Mouse (Mus musculus): ENCODE results near the gene Fam192a. TPM values are rescaled to one million over a fixed set of nuclear protein-coding genes. Genes with fewer than 3 reads are reported as not detected.

The Fam192a gene
- total RNA-seq, 2 experiments from 2014 or later: 43.8 to 50.1 TPM

DNA sequence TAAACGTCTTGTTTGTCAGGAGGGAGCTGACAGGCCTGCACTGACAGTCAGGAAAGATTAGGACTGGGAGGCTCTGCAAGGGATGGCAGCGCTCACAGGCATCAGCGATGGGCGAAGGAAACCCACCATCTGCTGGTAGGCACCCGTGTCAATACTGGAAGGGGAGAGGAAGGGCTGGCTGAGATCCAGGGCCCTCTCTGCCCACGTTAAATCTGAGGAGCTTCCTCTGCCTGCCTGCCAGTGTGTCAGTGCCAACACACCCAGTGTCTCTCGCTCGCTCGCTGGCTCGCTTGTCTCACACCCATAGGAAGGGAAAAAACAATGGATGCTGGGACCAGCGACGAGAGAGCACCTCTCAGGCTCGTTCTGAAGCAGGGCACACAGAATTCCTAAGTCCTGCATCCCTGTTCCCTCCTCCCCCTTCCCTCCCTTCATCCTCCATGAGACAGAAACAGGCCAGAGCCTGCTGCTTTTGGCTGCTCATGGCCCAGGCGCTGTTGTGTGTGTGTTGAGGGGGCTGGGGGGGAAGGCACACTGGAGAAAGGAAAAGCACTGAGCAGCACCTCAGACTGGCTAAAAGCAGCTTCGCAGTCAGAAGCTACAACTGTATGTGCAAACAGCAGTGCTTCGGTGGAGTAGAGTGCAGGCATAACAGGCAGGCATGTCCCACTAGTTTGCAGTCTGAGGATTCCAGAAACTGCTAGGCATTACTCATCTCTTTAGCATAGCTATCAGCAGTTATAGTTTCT, 27.5 kb downstream of the Fam192a start:
- DNase-seq (ENCODE audit: low spot score in 2 of 2): no peak

GRCm38 (mm10) chr8:94571896-94572295, 29.9 kb downstream of the Fam192a start:
- no peak for DNase-seq (ENCODE audit: low spot score in 2 of 2)

GRCm38 (mm10) chr8:94569419-94569818, 32.4 kb downstream of the Fam192a start:
- DNase-seq (ENCODE audit: low spot score in 2 of 2): no peak

DNA sequence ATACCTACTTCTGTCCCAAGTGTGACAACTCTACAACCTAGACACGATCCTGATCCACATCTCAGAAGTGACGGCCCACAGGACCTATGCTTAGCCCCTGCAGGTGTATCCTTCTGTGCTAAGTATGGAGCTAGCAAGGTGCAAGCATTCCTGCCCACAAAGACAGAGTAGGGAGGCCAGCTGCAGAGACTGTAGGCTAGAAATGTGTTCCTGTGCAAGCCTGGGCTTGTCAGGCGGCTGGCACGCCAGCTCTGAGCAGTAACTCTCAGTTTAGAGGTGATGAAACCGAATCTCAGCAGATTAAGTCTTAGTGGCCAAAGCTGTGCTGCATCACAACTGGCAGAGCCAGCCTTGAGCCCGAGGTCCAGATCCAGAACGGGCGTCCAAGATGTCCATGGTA, 33.7 kb downstream of the Fam192a start:
- no peak for DNase-seq (ENCODE audit: low spot score in 2 of 2)

GRCm38 (mm10) chr8:94567159-94567849, 34.5 kb downstream of the Fam192a start:
- DNase-seq (ENCODE audit: low spot score in 2 of 2): no peak

DNA sequence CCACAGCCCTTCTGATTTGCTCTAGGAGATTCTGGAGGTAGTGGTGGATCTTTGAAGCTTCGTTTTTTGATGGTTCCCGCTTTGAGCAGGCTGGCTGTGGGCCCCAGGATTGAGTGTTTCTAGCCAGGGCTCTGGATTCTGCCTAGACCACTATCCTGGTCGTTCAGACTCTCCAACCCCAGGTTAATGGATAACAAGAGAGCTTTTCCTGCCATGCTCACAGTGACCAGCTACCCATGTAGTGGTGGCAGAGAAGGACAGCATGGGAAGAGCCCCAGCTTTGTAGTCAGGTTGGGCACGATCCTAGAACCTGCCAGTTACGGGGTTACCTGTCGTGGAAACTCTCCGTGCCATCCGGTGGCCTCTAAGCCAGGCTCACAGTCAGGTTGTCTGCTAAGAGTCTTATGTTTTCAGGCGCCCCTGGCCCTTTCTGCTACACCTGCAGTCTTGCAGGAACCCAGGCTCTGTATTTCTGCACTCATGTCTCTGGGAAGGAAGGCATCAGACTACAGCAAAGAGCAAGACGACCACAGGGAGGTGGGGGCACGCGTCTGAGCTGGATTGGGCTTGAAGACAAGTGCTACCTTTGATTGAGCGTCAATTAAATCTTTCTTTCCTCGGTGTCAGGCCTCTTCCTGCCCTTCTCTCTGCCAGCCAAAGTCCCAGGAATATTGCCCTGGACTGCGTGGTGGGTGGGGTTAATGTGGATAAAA, 35.2 kb downstream of the Fam192a start:
- DNase-seq (ENCODE audit: low spot score in 2 of 2): no peak

DNA sequence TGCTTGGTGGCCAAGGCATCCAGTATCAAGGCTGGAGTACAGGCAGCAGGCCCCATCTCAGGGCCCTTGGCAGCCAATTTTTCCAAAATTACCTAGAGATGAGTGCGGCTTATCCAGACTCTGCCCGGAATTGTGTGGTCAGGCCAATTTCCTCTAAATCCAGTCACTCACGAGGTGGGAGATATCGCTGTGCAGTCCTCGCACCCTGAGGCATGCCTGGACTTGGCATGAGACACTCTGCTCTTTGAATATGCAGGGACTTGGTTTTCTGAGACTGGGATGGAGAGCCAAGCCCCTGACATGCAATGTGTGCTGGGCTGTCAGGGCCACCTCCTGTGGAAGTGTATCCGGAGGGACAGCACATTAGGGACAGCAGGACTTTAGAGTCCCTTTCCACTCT, 35.8 kb downstream of the Fam192a start:
- DNase-seq (ENCODE audit: low spot score in 2 of 2): no peak

GRCm38 (mm10) chr8:94564421-94564820, 37.4 kb downstream of the Fam192a start:
- no peak for DNase-seq (ENCODE audit: low spot score in 2 of 2)

DNA sequence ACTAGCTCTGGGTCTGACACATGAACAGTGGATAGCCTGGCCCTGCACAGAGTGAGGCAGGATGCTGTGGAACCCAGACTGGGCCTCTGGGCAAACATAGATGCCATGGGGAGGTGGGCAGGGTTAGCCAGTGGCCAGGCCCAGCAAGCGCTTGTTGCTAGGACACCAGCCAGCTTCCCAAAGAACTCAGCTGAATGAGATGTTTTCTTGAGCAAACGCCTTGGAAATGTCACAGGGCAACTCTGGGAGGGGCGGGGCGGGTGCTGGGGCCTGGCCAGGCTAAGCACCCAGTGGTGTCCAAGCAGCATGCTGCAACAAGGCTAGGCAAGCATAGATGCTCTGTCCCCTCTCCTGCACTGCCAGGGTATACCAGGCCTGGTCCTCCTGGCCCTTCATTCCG, 40.5 kb downstream of the Fam192a start:
- no peak for DNase-seq (ENCODE audit: low spot score in 2 of 2)

- peak in 1 of 2 experiments; percentile 29 for DNase-seq (ENCODE audit: low spot score in 2 of 2)
These were observed 44.5 kb downstream of the Fam192a start for GRCm38 (mm10) chr8:94557281-94557680.

DNA sequence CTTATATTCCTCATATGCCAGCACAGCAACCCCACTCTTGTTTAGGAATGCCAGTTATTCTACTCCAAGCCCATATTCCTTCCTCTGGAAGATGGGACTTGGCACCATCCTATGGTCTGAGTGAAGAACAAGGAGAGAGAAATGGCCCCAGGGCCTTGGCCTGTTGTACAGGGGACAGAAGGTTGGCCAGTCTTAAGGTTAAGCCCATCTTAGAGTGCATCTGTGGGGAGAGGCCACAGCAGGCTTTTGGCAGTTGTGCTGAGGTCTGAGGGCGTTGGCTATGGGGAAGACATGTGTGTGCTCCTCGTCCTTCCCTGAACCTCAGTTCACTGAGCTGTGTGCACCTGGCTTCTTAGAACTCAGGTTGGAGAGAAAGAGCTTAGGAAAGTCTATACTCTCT, 49.1 kb downstream of the Fam192a start:
- no peak for DNase-seq (ENCODE audit: low spot score in 2 of 2)

GRCm38 (mm10) chr8:94551471-94552422, 50.0 kb downstream of the Fam192a start:
- DNase-seq (ENCODE audit: low spot score in 2 of 2): no peak

- DNase-seq (ENCODE audit: low spot score in 2 of 2): no peak
These were observed 51.8 kb downstream of the Fam192a start for GRCm38 (mm10) chr8:94549998-94550397.

- no peak for DNase-seq (ENCODE audit: low spot score in 2 of 2)
These were observed 52.3 kb downstream of the Fam192a start for GRCm38 (mm10) chr8:94549482-94549881.

DNA sequence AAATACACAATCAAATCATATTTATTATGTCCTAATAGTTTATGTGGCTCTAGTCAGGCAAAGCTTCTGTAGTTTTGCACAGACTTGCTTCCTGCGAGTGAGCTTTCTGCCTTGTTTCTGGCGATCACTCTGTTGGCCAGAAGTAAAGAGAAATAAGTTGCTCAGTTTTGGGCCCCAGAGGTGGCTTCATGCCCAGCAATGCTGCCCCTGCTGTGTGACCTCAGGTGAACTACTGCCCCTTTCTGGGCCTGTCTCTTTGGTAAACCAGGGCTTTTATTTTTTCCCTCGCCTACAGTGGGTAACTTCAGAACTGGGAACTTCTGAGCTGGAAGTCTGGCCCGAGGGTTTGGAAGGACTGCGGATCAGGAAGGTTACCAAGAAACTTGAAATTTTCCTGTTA, 52.8 kb downstream of the Fam192a start:
- no peak for DNase-seq (ENCODE audit: low spot score in 2 of 2)

GRCm38 (mm10) chr8:94543981-94544380, 57.8 kb downstream of the Fam192a start:
- DNase-seq (ENCODE audit: low spot score in 2 of 2): no peak

DNA sequence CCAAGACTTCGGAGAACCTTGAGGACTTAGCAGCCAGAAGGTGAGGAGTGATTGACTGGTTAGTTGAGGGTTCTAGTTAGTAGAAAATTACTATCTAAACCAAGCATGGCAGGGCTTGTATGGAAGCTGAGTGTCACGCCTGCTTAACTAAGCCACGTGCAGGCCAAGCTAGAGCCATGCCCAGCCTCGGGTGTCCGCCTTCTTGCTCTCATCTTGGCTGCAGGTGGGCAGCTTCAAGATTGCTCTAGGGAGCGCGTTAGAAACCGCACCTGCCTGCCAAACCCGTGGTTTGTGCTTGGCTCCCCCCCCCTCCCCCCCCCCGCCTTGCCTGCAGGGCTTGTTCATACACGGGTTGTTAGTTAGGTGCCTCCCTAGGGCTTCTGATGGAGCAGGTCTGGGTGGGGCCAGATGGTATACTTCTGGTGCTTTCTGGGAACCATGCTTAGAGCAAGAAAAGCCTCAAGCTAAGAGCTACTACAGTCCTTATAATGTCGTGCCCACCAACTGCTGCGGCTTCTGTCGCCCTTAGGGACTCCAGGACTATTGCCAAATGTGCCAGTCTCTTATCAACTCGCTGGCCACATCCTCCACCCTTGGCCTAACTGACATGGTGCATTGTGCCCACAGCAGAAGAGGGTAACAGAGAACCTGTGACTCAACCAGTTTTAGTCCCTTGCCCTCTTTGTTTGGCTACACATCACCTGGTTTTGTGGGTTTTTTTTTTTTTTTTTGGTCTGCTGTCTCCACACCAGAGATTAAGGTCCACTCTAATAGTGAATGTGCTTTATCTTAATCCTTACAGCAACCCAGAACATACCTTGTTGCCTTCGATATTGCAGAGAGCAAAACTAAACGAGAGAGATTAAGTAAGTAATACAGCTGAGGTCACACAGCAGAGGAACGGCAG, 60.7 kb downstream of the Fam192a start:
- no peak for DNase-seq (ENCODE audit: low spot score in 2 of 2)

GRCm38 (mm10) chr8:94540025-94540424, 61.8 kb downstream of the Fam192a start:
- no peak for DNase-seq (ENCODE audit: low spot score in 2 of 2)

DNA sequence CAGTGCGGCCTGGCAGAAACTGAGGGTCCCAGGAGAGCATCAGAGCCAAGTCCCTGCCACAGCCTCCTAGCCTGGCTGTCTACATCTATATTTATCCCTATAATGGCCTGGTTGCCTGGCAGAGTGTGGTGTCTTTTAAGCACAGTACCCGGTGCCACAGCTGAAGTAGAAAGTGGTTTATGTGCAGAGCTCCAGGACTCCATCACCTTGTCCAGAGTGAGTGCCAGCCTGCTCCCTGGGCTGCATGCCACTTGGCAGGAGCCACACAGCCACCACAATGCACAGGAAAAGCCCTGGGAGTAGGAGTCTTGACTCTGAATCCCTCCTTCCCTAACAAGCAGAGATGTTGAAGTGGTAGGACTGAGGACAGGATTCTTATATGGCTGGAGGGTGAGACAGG, 64.3 kb downstream of the Fam192a start:
- DNase-seq (ENCODE audit: low spot score in 2 of 2): no peak

DNA sequence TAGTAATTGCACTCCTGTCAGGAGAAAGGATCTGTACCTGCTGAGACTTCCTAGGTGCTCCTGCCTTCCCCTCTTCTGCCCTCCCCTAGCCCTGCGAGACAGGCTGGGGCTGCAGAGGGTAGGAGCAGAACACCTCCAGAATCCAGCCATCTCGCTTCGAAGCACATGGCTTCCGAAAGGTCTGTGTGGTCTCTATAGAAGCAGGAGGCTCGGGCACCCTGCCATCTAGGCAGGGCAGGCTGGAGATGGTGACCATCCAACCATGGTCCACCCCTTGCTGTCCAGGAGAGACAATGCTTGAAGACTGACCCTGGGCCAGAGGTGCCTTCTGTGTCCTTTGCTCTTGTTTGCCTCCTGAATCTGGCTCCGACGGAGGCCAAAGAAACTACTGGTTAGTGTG, 66.2 kb downstream of the Fam192a start:
- no peak for DNase-seq (ENCODE audit: low spot score in 2 of 2)
